Mouse (Mus musculus) lung, postnatal 0 days (tissue): ENCODE data around the gene Kcnh3. TPM values are rescaled to one million over a fixed set of nuclear protein-coding genes. Genes with fewer than 3 reads are reported as not detected.
A peak's percentile ranks its signal among the peaks of the same experiment; 100 is the strongest.
"Not testable (repeated sequence)": the region's sequence is repeated elsewhere in the genome, so short reads cannot be mapped to it uniquely, and the experiment has no call there.

Source experiments
- ATAC-seq: fragments of 200-750 bp; cut with Nextera tagmentation; 2 replicates; pipeline ENCODE4 v1.8.0; 2017; ENCODE audit warnings: moderate library complexity
- DNase-seq: peaks from one replicate; pipeline ENCODE4 v3.0.0-alpha.2; 2016; ENCODE audit warnings: low spot score
- H3K27ac ChIP-seq: fragments of 300-500 bp; sonication (generic); 2 replicates; pipeline ENCODE4 v1.5.1; 2014; ENCODE audit warnings: antibody characterized with exemption, mild to moderate bottlenecking, low read length, mixed read lengths
- H3K27me3 ChIP-seq: fragments of 300-500 bp; sonication (generic); replicated peaks from 2 replicates; pipeline ENCODE4 v1.6.1; 2014; ENCODE audit warnings: low read length, mixed read lengths; ENCODE audit not compliant: insufficient read depth
- H3K36me3 ChIP-seq: fragments of 300-500 bp; sonication (generic); 2 replicates; pipeline ENCODE4 v1.6.1; 2014; ENCODE audit warnings: low read length, mixed read lengths; ENCODE audit not compliant: insufficient read depth
- H3K4me1 ChIP-seq: fragments of 300-500 bp; sonication (generic); 2 replicates; pipeline ENCODE4 v1.6.1; 2014; ENCODE audit warnings: antibody characterized with exemption, low read depth, low read length, mixed read lengths; ENCODE audit not compliant: insufficient read depth
- H3K4me2 ChIP-seq: fragments of 300-500 bp; sonication (generic); replicated peaks from 2 replicates; pipeline ENCODE4 v1.6.1; 2014; ENCODE audit warnings: low read depth, mild to moderate bottlenecking, low read length, moderate library complexity, mixed read lengths
- H3K4me3 ChIP-seq: fragments of 300-500 bp; sonication (generic); 2 replicates; pipeline ENCODE4 v1.5.1; 2014; ENCODE audit warnings: low read depth, low read length
- H3K9ac ChIP-seq: fragments of 300-500 bp; sonication (generic); replicated peaks from 2 replicates; pipeline ENCODE4 v1.6.1; 2014; ENCODE audit warnings: low read depth, mild to moderate bottlenecking
- H3K9me3 ChIP-seq: fragments of 300-500 bp; sonication (generic); 2 replicates; pipeline ENCODE4 v1.6.1; 2016; ENCODE audit warnings: low read length, mixed read lengths
- CTCF ChIP-seq: IDR thresholded peaks from 2 replicates; pipeline ENCODE4 v1.5.1; 2016; ENCODE audit warnings: antibody characterized with exemption, mild to moderate bottlenecking
- EP300 ChIP-seq: IDR thresholded peaks from 2 replicates; pipeline ENCODE4 v1.6.1; 2016; ENCODE audit warnings: antibody characterized with exemption, mild to moderate bottlenecking, control low read depth
- WGBS: fragments of 180-500 bp; shearing (Covaris S2); extraction: QIAGEN DNeasy Blood & Tissue Kit; methylation state at CpG from one replicate; pipeline ENCODE4 v1.1.7; 2014; 5-methylcytosine and 5-hydroxymethylcytosine counted together
- polyA plus RNA-seq: library from polyadenylated mRNA; unstranded; fragments of >200 nt; fragmentation: Nextera tagmentation; extraction: Ambion mirVana; gene quantifications from 2 replicates; pipeline ENCODE4 v1.2.1, GENCODE M21; 2015

The Kcnh3 gene
- polyA plus RNA-seq, 1 experiment from 2014 or later, result 0.21 TPM

DNA sequence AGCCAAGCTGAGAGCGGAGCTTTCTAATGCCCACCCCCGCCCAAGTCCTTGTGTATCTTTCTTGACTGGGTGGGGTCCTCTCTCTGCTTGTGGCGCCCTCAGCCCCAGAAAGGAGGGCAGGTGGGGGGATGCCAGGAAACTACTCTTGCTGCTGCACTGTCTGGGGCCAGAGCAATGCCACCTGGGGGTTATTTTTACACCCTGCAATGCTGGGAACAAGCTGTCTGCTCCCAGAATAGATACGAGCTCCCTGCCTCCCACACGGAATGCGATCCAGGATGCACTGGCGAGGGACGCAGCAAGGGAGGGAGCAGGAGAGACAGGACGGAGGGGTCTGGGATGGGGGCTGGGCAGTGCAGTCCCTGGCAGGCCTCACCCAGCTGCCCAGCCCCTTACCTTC lies 24.3 kb downstream of the Kcnh3 start:
- WGBS, result 78% methylated on average over 9 of the region's 9 CpGs
- Histone ChIP-seq H3K4me3 (no peak overlapping the region), H3K4me1 (no peaks in the 10 kb centered on the region), H3K27ac (no peak overlapping the region), H3K9ac (no peak overlapping the region), H3K36me3 (peaks cover 20% of the 10 kb centered on the region; the same call in 1 of the 2 replicates), H3K27me3 (no peaks in the 10 kb centered on the region), H3K4me2 (no peak overlapping the region), H3K9me3 (no peaks in the 10 kb centered on the region)
- no peak for TF ChIP-seq CTCF
- TF ChIP-seq EP300, result no peak
- ATAC-seq (no peak), DNase-seq (no peak)

DNA sequence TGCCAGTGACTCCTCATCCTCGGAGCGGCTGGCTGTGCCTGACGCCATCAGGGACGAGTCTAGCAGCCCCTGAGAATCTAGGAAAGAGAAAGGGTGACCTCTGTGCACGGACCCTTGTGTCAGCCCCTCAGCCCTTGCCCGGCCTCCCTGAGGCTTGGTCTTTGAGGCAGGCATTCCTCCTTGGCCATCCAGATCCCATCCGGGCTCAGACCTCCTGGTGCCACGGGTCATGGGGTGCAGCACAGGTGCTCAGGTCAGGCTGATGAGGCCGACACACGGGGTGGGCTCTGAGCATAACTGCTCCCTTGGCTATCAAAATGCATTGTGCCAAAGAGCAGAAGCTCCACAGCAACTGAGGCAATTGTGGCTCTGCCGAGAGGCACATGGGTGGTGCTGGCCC lies 25.3 kb downstream of the Kcnh3 start:
- Histone ChIP-seq H3K27ac (no peak overlapping the region), H3K4me1 (no peaks in the 10 kb centered on the region), H3K9me3 (no peaks in the 10 kb centered on the region), H3K36me3 (peaks cover 16% of the 10 kb centered on the region; the same call in 1 of the 2 replicates), H3K4me2 (no peak overlapping the region), H3K27me3 (no peaks in the 10 kb centered on the region), H3K9ac (no peak overlapping the region), H3K4me3 (no peak overlapping the region)
- DNase-seq (no peak), ATAC-seq (no peak)
- WGBS, result 90% methylated on average over 11 of the region's 11 CpGs
- no peak for TF ChIP-seq EP300
- TF ChIP-seq CTCF, result no peak

DNA sequence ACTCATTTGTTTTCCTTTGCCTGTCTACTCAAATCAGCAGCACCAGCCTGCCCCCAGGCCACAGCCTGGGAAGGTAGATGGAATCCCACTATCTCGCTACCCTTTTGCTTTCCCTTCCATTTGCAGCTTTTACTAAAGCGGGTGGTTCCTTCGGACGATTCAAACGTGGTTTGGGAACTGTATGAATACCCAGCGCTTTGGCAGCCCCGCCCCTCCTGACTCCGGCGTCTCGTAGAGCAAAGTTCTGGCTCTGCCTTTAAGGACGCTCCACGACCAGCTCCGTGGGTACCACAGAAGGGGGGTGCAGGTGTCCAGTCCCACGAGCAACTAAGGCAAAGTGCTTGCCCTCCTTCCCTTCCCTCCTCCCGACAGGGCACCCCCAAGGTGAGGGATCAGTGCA lies 26.4 kb downstream of the Kcnh3 start:
- ATAC-seq, result peak; percentile 2; the same call in 1 of the 2 replicates
- not testable (repeated sequence) for DNase-seq, H3K9me3 ChIP-seq, H3K27ac ChIP-seq, H3K27me3 ChIP-seq, H3K9ac ChIP-seq, H3K4me1 ChIP-seq
- WGBS, result under 1% methylated on average over 14 of the region's 15 CpGs
- peak overlapping the region; percentile 60 for H3K4me3 ChIP-seq
- peaks cover 11% of the 10 kb centered on the region; the same call in 1 of the 2 replicates for H3K36me3 ChIP-seq
- peak overlapping the region; percentile 72 for H3K4me2 ChIP-seq

DNA sequence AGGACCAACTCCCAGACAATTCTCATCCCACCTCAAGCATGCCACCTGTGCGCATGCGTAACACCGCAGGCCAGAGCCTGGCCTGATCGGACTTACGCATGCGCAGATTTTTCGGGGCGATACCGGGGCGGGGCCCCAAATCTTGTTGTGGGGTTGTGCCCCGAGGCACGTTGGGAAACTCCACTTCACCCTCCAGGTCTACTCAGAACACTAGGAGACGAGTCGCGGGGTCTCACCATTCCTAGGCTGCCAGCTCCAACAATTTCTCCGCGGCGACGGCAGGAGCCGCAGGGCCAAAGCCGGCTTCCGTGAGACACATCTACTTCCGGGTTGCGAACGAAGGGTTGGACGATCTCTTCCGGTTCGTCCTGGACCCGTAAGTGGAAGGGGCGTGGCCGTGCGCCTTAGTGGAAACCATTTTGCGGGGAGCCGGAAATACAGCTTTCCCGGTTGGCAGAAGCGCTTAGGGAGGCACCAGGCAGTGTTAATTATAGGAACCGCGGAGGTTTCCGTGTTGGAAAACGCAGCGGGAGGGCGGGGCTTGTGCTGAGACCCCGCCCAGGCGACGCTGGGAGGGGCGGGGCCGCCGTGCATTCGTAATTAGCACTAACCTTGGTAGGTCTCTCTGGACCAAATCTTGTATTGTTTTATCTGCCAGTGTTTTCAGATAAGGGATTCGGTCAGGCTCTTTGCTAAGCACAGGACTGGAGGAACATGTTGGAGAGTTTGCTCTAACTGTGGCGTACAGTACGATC lies 27.1 kb downstream of the Kcnh3 start, which contains the start of gene Mcrs1:
Gene Mcrs1, minus strand, starts transcription at position 336 of the 755 bp plus-strand sequence.
- Histone ChIP-seq H3K4me2 (peak within 1 kb of the TSS; percentile 72), H3K4me1 (no peaks in the 10 kb centered on the region), H3K27me3 (no peaks in the 10 kb centered on the region), H3K9ac (peak within 1 kb of the TSS; percentile 76), H3K9me3 (no peaks in the 10 kb centered on the region), H3K36me3 (peaks cover 11% of the 10 kb centered on the region; the same call in 1 of the 2 replicates), H3K4me3 (peak within 1 kb of the TSS; percentile 60), H3K27ac (peak within 1 kb of the TSS; percentile 94)
- DNase-seq, result peak; percentile 100
- under 1% methylated on average over 52 of the region's 52 CpGs for WGBS
- TF ChIP-seq CTCF (peak; percentile 12; the same call in 1 of the 2 replicates), EP300 (peak; percentile 70)
- peak; percentile 96 for ATAC-seq

DNA sequence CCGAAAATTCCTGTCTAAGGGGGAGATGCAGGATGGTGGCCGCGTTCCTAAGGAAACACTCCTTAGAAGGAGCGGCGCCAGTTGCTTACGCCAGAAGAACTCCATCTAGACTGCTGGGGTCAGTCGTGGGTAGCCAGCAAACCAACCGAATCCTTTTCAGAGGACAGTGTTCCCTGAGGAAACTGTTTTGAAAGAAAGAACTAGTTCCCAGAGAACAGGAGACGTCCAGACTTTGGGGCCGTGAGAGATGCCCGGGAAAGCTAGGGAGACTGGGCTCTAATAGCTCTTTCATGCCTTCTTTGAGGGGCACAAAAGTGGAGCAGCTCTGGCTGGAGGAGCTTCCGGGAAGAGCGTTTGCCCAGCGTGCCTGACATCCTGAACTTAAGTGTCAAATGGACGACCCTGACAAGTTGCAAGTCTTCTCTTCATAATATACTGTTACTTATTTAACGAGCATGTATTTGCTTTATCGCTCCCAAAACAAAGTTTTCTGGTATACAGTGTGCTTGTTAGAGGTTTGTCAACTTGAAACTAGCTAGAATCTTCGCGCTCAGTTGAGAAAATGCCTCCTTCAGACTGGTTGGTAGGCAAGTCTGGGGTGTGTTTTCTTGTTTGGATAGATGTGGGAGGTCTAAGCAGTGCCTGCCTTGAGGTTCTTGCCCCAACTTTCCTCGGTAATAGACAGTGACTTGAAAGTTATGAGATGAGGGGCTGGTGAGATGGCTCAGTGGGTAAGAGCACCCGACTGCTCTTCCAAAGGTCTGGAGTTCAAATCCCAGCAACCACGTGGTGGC lies 27.9 kb downstream of the Kcnh3 start:
- peak; percentile 71 for ATAC-seq
- 0 out of 2 replicates have a peak, but pooled peaks have one; percentile 3 for TF ChIP-seq EP300
- TF ChIP-seq CTCF, result peak; percentile 46
- 4% methylated on average over 22 of the region's 22 CpGs for WGBS
- DNase-seq, result peak; percentile 92
- H3K9me3 ChIP-seq, result no peaks in the 10 kb centered on the region
- no peaks in the 10 kb centered on the region for H3K27me3 ChIP-seq
- H3K4me2 ChIP-seq, result peak overlapping the region; percentile 72
- H3K36me3 ChIP-seq, result peaks cover 6% of the 10 kb centered on the region; the same call in 1 of the 2 replicates
- peak overlapping the region; percentile 34; the same call in 1 of the 2 replicates for H3K9ac ChIP-seq
- no peaks in the 10 kb centered on the region for H3K4me1 ChIP-seq
- peak overlapping the region; percentile 60 for H3K4me3 ChIP-seq
- peak overlapping the region; percentile 94 for H3K27ac ChIP-seq

DNA sequence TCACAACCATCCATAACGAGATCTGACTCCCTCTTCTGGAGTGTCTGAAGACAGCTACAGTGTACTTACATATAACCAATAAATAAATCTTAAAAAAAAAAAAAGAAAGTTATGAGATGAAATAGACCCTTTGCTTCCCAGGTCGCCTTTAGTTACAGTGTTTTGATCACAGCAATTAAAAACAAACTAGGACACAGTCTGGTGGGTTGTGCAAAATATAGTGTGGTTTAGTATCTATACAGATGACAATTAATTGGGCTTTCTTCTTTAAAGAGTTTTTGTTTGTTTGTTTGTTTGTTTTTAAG lies 28.5 kb downstream of the Kcnh3 start:
- Histone ChIP-seq H3K27ac (peak overlapping the region; percentile 94; the same call in 1 of the 2 replicates), H3K4me2 (peak overlapping the region; percentile 72; the same call in 1 of the 2 replicates)
- H3K9ac ChIP-seq, ATAC-seq, DNase-seq, H3K27me3 ChIP-seq, H3K4me1 ChIP-seq, H3K36me3 ChIP-seq, H3K9me3 ChIP-seq, H3K4me3 ChIP-seq: not testable (repeated sequence)
- 36% methylated on average over 2 of the region's 2 CpGs for WGBS
